Mouse (Mus musculus): Measurements from ENCODE around the gene Fgr. TPM values are rescaled to one million over a fixed set of nuclear protein-coding genes. Genes with fewer than 3 reads are reported as not detected.

Gene Fgr
- polyA plus RNA-seq, 1 experiment from 2014 or later, result not detected

- in situ Hi-C loops (cut with MboI; ENCODE audit: low pct_unique_long_range_greater_than_20kb), result no loop called here
- ATAC-seq, result no peak
- ChIA-PET CTCF (no interaction called here), POLR2A (interaction anchor here (1.1 to 2.4 kb wide), 3 partner anchors 9 to 34 kb away, joined by 5 to 12 read pairs (median 5); no protein-coding TSS in a partner anchor)
- no peak for DNase-seq (ENCODE audit: low read depth, low spot score)
- TF ChIP-seq CTCF (IDR thresholded peaks at IDR 0.05), result no peak
- H3K27me3 ChIP-seq, result no peaks in the 10 kb centered on the region
These were observed 49.2 kb downstream of the Fgr start for GRCm38 (mm10) chr4:133022954-133023635.

GRCm38 (mm10) chr4:133023636-133024035, 49.7 kb downstream of the Fgr start:
- ChIA-PET CTCF (no interaction called here), POLR2A (interaction anchor here (1.7 to 2.4 kb wide), 2 partner anchors 10 to 33 kb away, joined by 5 to 12 read pairs; no protein-coding TSS in a partner anchor)
- in situ Hi-C loops (cut with MboI; ENCODE audit: low pct_unique_long_range_greater_than_20kb), result no loop called here
- H3K27me3 ChIP-seq, result no peaks in the 10 kb centered on the region
- ATAC-seq (no peak), DNase-seq (ENCODE audit: low read depth, low spot score) (no peak)
- no peak for TF ChIP-seq CTCF (IDR thresholded peaks at IDR 0.05)

GRCm38 (mm10) chr4:133024404-133024803, 50.5 kb downstream of the Fgr start:
- ChIA-PET CTCF (interaction anchor here (1.9 kb wide), 1 partner anchor 33 kb away, joined by 6 read pairs; no protein-coding TSS in a partner anchor), POLR2A (interaction anchor here (0.6 to 2.4 kb wide), 5 partner anchors 11 to 181 kb away, joined by 3 to 12 read pairs (median 5); no protein-coding TSS in a partner anchor)
- DNase-seq (ENCODE audit: low read depth, low spot score) (no peak), ATAC-seq (no peak)
- no peak for TF ChIP-seq CTCF (IDR thresholded peaks at IDR 0.05)
- in situ Hi-C loops (cut with MboI; ENCODE audit: low pct_unique_long_range_greater_than_20kb), result no loop called here
- no peaks in the 10 kb centered on the region for H3K27me3 ChIP-seq

GRCm38 (mm10) chr4:133024969-133025685, 51.2 kb downstream of the Fgr start:
- TF ChIP-seq CTCF (IDR thresholded peaks at IDR 0.05), result no peak
- POLR2A ChIA-PET, result interaction anchor here (0.6 to 2.4 kb wide), 5 partner anchors 11 to 180 kb away, joined by 3 to 12 read pairs (median 5); no protein-coding TSS in a partner anchor
- ATAC-seq (peak; percentile 42), DNase-seq (ENCODE audit: low read depth, low spot score) (peak; percentile 55)
- H3K27me3 ChIP-seq, result no peaks in the 10 kb centered on the region
- CTCF ChIA-PET, result interaction anchor here (1.2 to 1.9 kb wide), 2 partner anchors 25 to 32 kb away, joined by 3 to 6 read pairs; no protein-coding TSS in a partner anchor
- in situ Hi-C loops (cut with MboI; ENCODE audit: low pct_unique_long_range_greater_than_20kb), result no loop called here

DNA sequence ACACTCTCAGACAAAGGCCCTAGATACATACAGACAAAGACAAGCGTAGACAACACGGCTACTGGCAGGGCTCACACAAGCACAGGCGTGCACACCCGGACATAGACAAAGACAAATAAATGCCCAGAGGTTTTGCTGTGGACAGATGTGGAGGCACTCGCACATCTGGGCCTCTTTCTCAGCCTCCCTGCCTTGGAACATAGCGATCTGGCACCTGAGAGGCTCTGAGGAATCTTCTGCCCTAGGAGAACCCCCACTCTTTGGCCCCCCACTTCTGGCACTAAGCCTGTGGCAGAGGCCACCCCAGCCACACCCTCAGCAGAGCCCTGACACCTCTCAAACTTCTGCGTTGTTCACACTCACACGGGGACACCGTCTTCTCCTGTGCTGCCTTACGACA, 52.4 kb downstream of the Fgr start:
- in situ Hi-C loops (cut with MboI; ENCODE audit: low pct_unique_long_range_greater_than_20kb), result no loop called here
- no peak for DNase-seq (ENCODE audit: low read depth, low spot score)
- no peak for TF ChIP-seq CTCF (IDR thresholded peaks at IDR 0.05)
- no peaks in the 10 kb centered on the region for H3K27me3 ChIP-seq
- no peak for ATAC-seq
- ChIA-PET CTCF (no interaction called here), POLR2A (no interaction called here)

DNA sequence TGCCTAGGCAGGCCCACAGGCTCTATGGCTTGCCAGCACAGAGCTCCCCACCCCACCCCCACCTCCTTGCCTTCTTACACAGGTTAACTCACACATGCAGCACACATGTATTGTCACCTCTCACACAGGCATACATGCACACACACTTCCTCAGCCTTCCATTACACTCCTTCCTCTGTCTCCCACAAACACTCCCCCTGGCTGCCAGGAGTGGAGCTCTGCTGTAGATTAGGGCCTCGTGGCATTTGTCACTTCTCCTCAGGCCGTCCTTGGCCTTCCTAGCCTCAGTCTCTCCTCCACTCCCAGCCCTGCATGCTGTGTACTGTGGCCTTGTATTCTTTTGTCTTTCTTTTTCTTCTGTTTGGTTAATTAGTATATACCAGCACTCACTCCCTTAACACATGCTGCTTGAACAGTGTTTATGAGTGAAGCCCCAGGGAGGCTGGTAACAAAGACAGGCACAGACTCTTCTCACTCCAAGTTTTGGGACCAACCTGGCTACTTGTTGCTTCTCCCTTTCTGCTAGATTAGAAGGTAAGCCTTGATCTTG, 53.0 kb downstream of the Fgr start:
- no peak for ATAC-seq
- no peak for TF ChIP-seq CTCF (IDR thresholded peaks at IDR 0.05)
- ChIA-PET CTCF (no interaction called here), POLR2A (no interaction called here)
- no peaks in the 10 kb centered on the region for H3K27me3 ChIP-seq
- in situ Hi-C loops (cut with MboI; ENCODE audit: low pct_unique_long_range_greater_than_20kb), result no loop called here
- no peak for DNase-seq (ENCODE audit: low read depth, low spot score)

GRCm38 (mm10) chr4:133027721-133028120, 53.8 kb downstream of the Fgr start:
- ChIA-PET CTCF (no interaction called here), POLR2A (no interaction called here)
- no peak for ATAC-seq
- no peak for TF ChIP-seq CTCF (IDR thresholded peaks at IDR 0.05)
- H3K27me3 ChIP-seq, result no peaks in the 10 kb centered on the region
- no peak for DNase-seq (ENCODE audit: low read depth, low spot score)
- in situ Hi-C loops (cut with MboI; ENCODE audit: low pct_unique_long_range_greater_than_20kb), result no loop called here

DNA sequence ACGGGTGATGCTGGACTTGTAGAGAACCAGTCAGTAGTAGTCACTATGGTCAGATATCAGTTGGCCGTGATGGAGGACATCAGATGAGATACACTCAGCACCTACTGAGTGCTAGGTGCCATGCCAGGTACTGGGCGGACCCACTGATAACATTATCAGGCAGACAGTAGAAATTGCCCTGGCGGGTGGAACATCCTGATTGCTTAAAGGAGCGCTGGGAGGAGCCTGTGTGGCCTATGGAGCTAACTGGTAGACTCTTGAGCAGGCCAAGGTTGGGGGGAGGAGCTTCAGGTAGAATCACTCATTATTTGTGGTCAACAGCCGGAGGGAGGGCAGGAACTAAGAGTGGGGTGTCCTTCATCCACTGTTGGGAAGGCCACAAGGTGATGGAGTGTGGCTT, 54.3 kb downstream of the Fgr start:
- TF ChIP-seq CTCF (IDR thresholded peaks at IDR 0.05), result no peak
- ChIA-PET POLR2A (no interaction called here), CTCF (no interaction called here)
- ATAC-seq, result no peak
- no peak for DNase-seq (ENCODE audit: low read depth, low spot score)
- no peaks in the 10 kb centered on the region for H3K27me3 ChIP-seq
- in situ Hi-C loops (cut with MboI; ENCODE audit: low pct_unique_long_range_greater_than_20kb), result no loop called here

DNA sequence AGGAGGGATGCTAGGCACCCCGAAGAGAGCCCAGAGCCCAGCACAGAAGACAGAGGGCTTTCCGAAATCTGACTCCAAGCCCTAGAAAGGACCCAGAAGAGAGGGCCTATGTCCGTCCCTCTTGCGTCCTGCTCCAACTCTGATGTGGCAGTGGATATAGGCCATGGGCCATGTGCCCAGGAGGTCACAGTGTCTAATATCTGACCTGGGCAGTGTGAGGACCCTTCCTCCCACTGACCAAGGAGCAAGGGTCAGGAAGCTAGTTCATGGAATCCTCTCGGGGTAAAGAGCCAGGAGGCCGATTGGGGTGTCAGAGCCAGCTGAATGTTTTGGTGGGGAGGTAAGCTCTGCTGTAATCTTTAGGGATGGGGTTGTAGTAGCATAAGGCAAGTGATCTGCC, 55.0 kb downstream of the Fgr start:
- no peaks in the 10 kb centered on the region for H3K27me3 ChIP-seq
- DNase-seq (ENCODE audit: low read depth, low spot score), result no peak
- in situ Hi-C loops (cut with MboI; ENCODE audit: low pct_unique_long_range_greater_than_20kb), result no loop called here
- no peak for ATAC-seq
- ChIA-PET POLR2A (no interaction called here), CTCF (no interaction called here)
- no peak for TF ChIP-seq CTCF (IDR thresholded peaks at IDR 0.05)

DNA sequence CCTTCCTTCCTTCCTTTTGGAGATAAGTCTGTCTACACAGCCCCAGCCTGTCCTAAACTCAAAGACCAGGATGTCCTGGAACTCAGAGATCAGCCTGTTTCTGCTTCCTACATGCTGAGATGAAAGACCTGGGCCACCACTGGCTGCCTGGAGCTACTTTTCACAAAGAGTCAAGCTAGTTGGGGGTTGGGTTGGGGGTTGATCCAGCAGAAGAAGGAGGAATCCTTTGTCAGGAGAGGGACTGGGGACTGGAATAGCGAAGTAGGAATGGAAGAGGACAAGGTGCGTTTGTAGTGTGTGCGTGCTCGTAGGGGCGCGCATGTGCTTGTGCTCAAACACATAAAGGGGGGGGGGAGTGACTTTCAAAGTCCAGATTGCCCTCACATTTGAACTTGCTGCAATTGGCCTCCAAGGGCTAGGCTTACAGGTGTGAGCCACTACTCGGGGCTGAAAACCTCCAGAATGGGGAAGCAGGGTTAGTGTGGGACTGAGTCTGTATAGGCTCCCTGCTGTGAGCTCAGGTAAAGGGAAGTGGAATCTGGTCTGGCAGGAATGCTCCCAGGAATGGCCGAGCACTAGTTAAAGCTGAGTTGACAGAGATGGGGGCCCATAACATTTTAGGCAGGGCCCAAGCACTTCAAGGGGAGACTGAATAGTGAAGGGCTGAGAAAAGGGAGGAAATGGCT, 58.7 kb downstream of the Fgr start:
- no peaks in the 10 kb centered on the region for H3K27me3 ChIP-seq
- in situ Hi-C loops (cut with MboI; ENCODE audit: low pct_unique_long_range_greater_than_20kb), result no loop called here
- ATAC-seq (no peak), DNase-seq (ENCODE audit: low read depth, low spot score) (no peak)
- CTCF ChIA-PET, result interaction anchor here (1.2 to 1.3 kb wide), 2 partner anchors 12 to 19 kb away, joined by 3 read pairs; no protein-coding TSS in a partner anchor
- no peak for TF ChIP-seq CTCF (IDR thresholded peaks at IDR 0.05)
- POLR2A ChIA-PET, result no interaction called here
